Mouse (Mus musculus) embryonic facial prominence, embryonic 12.5 days (tissue): Measurements from ENCODE around the gene C4b. TPM values are rescaled to one million over a fixed set of nuclear protein-coding genes. Genes with fewer than 3 reads are reported as not detected.
"Not testable (repeated sequence)": the region's sequence is repeated elsewhere in the genome, so short reads cannot be mapped to it uniquely, and the experiment has no call there.

ENCODE experiments used
- ATAC-seq: fragments of 200-750 bp; cut with Nextera tagmentation; 2 replicates; pipeline ENCODE4 v1.8.0; 2017; ENCODE audit not compliant: insufficient number of reproducible peaks, insufficient read depth, low FRiP score, low TSS enrichment
- H3K27ac ChIP-seq: fragments of 300-500 bp; sonication (generic); 2 replicates; pipeline ENCODE4 v1.5.1; 2016; ENCODE audit warnings: mild to moderate bottlenecking
- H3K27me3 ChIP-seq: fragments of 300-500 bp; sonication (generic); 2 replicates; pipeline ENCODE4 v1.6.1; 2016; ENCODE audit warnings: mild to moderate bottlenecking, moderate library complexity
- H3K36me3 ChIP-seq: fragments of 300-500 bp; sonication (generic); 2 replicates; pipeline ENCODE4 v1.6.1; 2016; ENCODE audit warnings: mild to moderate bottlenecking
- H3K4me1 ChIP-seq: fragments of 300-500 bp; sonication (generic); 2 replicates; pipeline ENCODE4 v1.6.1; 2016
- H3K4me2 ChIP-seq: fragments of 300-500 bp; sonication (generic); replicated peaks from 2 replicates; pipeline ENCODE4 v1.6.1; 2016; ENCODE audit warnings: mild to moderate bottlenecking, moderate library complexity
- H3K4me3 ChIP-seq: fragments of 300-500 bp; sonication (generic); 2 replicates; pipeline ENCODE4 v1.5.1; 2016; ENCODE audit warnings: mild to moderate bottlenecking
- H3K9ac ChIP-seq: fragments of 300-500 bp; sonication (generic); 2 replicates; pipeline ENCODE4 v1.6.1; 2016; ENCODE audit warnings: mild to moderate bottlenecking, moderate library complexity
- H3K9me3 ChIP-seq: fragments of 300-500 bp; sonication (generic); 2 replicates; pipeline ENCODE4 v1.6.1; 2016; ENCODE audit warnings: mild to moderate bottlenecking, moderate library complexity
- whole genome bisulfite sequencing: fragments of 180-500 bp; shearing (Covaris S2); methylation state at CpG from one replicate; pipeline ENCODE4 v1.1.7; 2016; 5-methylcytosine and 5-hydroxymethylcytosine counted together
- polyA plus RNA-seq: library from polyadenylated mRNA; unstranded; fragments of >200 nt; fragmentation: Nextera tagmentation; extraction: Ambion mirVana; gene quantifications from 2 replicates; pipeline ENCODE4 v1.2.1, GENCODE M21; 2016

Gene C4b
- 0.05 TPM in 1 of 2 replicates, not detected in the other for polyA plus RNA-seq

DNA sequence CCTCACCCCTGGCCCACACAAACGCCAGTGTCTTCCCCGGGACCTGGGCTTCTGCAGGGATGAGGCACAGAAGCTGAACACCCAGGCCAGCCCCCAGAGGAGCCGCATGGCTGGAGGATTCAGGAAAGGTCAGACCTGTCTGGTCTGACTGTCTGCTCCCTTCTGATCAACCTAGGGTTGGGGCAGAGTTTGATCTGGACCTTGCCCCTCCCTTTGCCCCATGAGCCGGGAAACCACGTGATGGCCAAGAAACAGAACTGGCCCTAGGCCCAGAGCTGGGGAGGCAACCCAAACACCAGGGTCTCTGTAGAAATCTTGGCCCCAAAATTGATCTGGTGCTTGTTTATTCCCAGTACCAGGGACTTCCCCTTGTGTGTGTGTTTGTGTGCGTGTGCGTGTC is at the start of gene C4b:
Gene C4b, minus strand, starts transcription at position 164 of the 400 bp plus-strand sequence.
- Histone ChIP-seq H3K4me1 (no peaks in the 10 kb centered on the region), H3K27ac (no peak within 1 kb of the TSS), H3K4me3 (no peak within 1 kb of the TSS), H3K9me3 (0 out of 2 replicates have a peak, but pooled peaks cover 5% of the 10 kb centered on the region), H3K4me2 (no peak within 1 kb of the TSS), H3K36me3 (no peaks in the 10 kb centered on the region), H3K27me3 (peaks cover under 1% of the 10 kb centered on the region; the same call in 1 of the 2 replicates), H3K9ac (no peak within 1 kb of the TSS)
- ATAC-seq: no peak
- 85% methylated on average over 7 of the region's 7 CpGs for WGBS

DNA sequence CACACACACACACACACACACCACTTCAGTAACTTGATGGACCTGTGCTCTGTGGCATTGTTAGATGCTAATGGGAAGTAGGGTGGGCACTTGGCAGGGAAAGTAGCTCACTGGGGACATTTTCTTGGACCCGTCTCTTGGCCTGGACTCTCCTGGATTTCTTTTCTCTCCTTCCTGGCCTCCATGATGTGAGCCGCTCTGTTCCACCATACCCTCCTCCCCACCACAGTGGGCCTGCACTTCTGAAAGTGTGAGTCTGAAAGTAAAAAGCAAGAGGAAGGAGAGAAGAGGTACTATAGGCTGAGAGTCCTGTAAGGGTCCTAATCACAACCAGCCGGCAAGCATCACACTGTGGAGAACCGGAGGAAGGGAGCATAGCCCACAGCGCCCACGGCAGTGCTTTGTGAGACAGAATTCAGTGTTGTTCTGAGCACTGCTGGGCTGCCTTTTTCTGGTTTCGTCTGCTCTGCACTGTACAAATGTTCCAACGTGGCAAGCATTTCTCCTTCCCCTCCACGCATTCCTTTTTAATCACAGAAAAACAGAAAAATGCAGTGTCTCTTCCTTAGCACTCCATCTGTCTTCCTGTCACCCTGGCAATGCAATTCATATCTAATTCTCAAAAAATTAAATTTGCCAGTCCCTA is 34.1 kb upstream of the C4b start:
- Histone ChIP-seq H3K36me3 (no peaks in the 10 kb centered on the region), H3K9me3 (0 out of 2 replicates have a peak, but pooled peaks cover 5% of the 10 kb centered on the region), H3K4me1 (no peaks in the 10 kb centered on the region), H3K27me3 (no peaks in the 10 kb centered on the region), H3K9ac (no peak overlapping the region), H3K4me2 (no peak overlapping the region), H3K27ac (0 out of 2 replicates have a peak overlapping the region, but pooled peaks have one; percentile 41), H3K4me3 (no peak overlapping the region)
- no peak for ATAC-seq
- WGBS: 70% methylated on average over 9 of the region's 9 CpGs

DNA sequence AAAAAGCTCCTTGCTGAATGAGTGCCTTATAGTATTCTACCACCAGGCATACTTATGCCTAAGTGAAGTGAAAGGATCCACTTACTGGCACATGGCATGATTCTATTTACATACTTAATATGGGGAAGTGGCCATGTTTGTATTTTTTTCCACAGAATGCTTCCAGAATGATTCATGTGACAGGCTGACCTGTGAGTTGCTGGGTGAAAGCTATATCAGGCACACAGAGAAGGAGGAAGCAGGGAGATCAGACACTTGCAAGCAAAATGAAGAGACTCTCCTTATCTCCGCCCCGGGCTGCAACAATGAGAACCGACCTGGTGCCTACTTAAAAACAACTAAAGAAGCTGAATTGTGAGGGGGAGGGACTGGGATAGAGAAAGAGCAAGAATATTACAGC is 17.8 kb upstream of the C4b start:
- no peak for ATAC-seq
- no peak overlapping the region for H3K4me2 ChIP-seq
- H3K9me3 ChIP-seq: no peaks in the 10 kb centered on the region
- no peaks in the 10 kb centered on the region for H3K4me1 ChIP-seq
- no peak overlapping the region for H3K27ac ChIP-seq
- H3K27me3 ChIP-seq: no peaks in the 10 kb centered on the region
- H3K9ac ChIP-seq: no peak overlapping the region
- no peaks in the 10 kb centered on the region for H3K36me3 ChIP-seq
- H3K4me3 ChIP-seq: no peak overlapping the region
- 82% methylated on average over 3 of the region's 3 CpGs for WGBS

DNA sequence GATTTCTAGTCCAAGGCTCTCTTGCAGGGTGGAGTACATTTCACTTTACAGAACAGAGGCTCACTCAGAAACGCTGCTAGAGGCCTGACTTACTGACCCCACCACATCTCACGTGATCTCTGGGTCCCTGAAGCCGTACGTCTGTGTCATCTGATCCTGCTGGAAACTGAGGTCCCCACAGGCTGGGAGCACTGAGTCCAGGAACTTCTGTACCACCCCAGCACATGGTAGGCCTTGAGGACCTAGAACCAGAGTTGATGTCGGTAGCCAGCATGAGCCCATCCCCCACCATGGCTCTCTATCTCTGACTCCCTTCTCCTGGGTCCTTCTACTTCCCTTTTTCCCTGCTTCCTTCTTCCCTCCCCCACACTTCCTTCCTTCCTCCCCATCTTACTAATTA is 2.8 kb upstream of the C4b start:
- ATAC-seq: no peak
- H3K4me1 ChIP-seq: no peaks in the 10 kb centered on the region
- H3K27ac ChIP-seq: no peak overlapping the region
- H3K27me3 ChIP-seq: no peaks in the 10 kb centered on the region
- no peak overlapping the region for H3K9ac ChIP-seq
- no peak overlapping the region for H3K4me2 ChIP-seq
- 59% methylated on average over 5 of the region's 5 CpGs for WGBS
- H3K4me3 ChIP-seq: no peak overlapping the region
- 0 out of 2 replicates have a peak, but pooled peaks cover 11% of the 10 kb centered on the region for H3K9me3 ChIP-seq
- no peaks in the 10 kb centered on the region for H3K36me3 ChIP-seq

DNA sequence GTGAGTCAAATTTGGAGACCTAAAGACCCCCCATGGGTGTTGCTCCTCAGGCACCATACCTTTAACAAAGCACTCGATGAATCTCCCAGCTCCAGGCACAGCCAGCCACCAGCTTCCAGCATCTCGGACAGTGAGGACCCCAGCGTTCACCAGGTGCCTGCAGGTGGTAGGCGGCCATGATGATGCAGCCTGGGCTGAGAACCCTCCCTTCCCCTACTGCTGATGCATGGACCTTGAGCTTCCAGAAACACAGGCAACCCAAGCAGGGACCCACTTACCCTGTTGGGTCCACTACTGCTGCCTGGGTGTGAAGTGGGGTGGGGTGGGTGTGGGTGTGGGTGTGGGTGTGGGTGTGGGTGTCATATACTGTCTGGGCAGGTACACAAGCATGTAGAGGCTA is 1.5 kb upstream of the C4b start:
- not testable (repeated sequence) for H3K4me2 ChIP-seq, H3K4me1 ChIP-seq
- WGBS: 82% methylated on average over 4 of the region's 4 CpGs

DNA sequence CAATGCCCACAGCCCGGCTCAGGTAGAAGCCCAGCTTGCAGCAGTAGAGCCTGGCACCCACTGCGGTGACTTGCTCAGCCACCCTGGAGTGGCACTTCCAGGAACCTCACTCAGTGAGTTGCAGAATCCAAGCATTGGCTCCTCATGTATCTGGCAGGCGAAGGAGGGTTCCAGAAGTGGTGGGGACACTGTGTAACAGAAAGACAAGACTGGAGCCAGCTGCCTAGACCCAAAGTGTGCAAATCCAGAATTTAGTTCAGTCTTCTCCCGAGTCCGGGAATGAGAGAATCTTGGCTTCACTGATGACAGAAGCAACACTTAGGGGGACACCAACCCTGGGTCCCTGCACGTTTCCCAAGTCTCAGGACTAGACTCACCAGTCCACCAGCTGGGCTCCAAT is 929 bp upstream of the C4b start:
- H3K9ac ChIP-seq, H3K27me3 ChIP-seq, H3K4me2 ChIP-seq, H3K36me3 ChIP-seq, H3K4me1 ChIP-seq, ATAC-seq, H3K4me3 ChIP-seq, H3K27ac ChIP-seq: not testable (repeated sequence)
- 0 out of 2 replicates have a peak, but pooled peaks cover 11% of the 10 kb centered on the region for H3K9me3 ChIP-seq
- 90% methylated on average over 6 of the region's 6 CpGs for WGBS

More for the DNA sequence above, 1.5 kb upstream of the C4b start:
- H3K4me3 ChIP-seq, H3K27ac ChIP-seq, ATAC-seq, H3K36me3 ChIP-seq, H3K27me3 ChIP-seq, H3K9ac ChIP-seq: not testable (repeated sequence)
- 0 out of 2 replicates have a peak, but pooled peaks cover 11% of the 10 kb centered on the region for H3K9me3 ChIP-seq

DNA sequence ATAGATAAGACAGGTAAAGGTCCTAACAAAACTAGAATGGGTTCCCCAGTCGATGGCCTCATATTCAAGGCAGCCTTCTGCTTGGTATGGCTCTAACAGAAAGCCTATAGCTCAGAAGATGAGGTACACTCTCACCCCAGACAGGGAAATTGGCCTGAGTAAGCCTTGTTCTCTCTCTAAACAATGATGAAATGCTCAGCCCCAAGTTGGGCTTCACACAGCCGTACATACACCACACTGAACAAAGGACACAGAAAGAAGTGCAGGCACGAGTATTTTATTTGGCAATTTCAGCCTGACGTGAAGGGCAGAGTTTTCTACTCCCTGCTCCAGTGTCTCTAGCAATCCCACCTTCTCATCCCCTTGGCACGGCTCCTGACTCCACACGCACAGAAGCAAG is 524 bp upstream of the C4b start:
- H3K27ac ChIP-seq: no peak overlapping the region
- no peaks in the 10 kb centered on the region for H3K36me3 ChIP-seq
- H3K4me2 ChIP-seq: no peak overlapping the region
- no peak overlapping the region for H3K4me3 ChIP-seq
- H3K4me1 ChIP-seq: no peaks in the 10 kb centered on the region
- no peak for ATAC-seq
- H3K9me3 ChIP-seq: 0 out of 2 replicates have a peak, but pooled peaks cover 10% of the 10 kb centered on the region
- H3K9ac ChIP-seq: no peak overlapping the region
- no peaks in the 10 kb centered on the region for H3K27me3 ChIP-seq
- 89% methylated on average over 6 of the region's 6 CpGs for WGBS

DNA sequence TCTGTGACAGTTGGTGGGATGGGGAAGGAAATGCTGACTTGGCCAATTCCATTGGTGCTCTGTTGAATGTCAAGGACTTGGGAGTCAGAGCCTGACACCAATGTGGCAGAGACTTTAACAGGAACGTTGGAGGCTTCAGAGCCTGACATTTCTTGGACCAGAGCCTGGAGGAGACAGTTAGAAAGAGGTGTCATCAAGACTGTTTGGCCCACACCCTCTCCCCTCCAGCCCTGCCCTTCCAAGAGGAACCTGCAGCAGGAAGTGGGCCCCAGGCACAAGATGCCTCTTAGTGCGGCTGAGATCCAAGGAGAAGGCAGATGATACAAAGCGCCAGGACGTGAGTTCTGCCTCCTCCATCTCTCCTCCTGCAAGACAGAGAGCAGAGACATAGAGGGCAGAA is 3.4 kb downstream of the C4b start:
- no peak overlapping the region for H3K9ac ChIP-seq
- no peak for ATAC-seq
- WGBS: 64% methylated on average over 4 of the region's 4 CpGs
- H3K4me1 ChIP-seq: no peaks in the 10 kb centered on the region
- peaks cover 8% of the 10 kb centered on the region; the same call in 1 of the 2 replicates for H3K27me3 ChIP-seq
- no peak overlapping the region for H3K27ac ChIP-seq
- no peaks in the 10 kb centered on the region for H3K36me3 ChIP-seq
- H3K4me3 ChIP-seq: no peak overlapping the region
- no peaks in the 10 kb centered on the region for H3K9me3 ChIP-seq
- H3K4me2 ChIP-seq: no peak overlapping the region

DNA sequence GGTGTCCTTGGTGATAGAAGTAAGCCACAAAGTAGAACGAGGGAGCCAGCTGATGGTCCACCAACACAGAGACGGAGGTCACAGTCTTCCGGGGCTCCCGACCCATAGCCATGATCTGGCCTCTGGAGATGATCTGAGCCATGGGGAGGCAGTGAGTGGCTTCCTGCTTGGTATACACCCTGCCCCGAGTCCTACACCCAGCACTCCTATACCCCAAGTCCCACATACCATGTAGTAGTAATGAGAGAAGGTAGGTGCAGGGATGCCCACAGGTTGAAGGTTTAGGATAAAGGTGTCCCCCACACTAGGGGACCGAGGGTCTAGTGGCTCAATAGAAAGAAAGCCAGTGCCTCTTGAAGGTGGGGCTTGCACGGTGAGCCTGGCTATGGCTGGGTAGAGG is 4.0 kb downstream of the C4b start:
- not testable (repeated sequence) for H3K4me3 ChIP-seq, ATAC-seq, H3K27me3 ChIP-seq, H3K9ac ChIP-seq, H3K36me3 ChIP-seq, H3K4me1 ChIP-seq, H3K9me3 ChIP-seq, H3K4me2 ChIP-seq, H3K27ac ChIP-seq
- WGBS: 82% methylated on average over 7 of the region's 7 CpGs

DNA sequence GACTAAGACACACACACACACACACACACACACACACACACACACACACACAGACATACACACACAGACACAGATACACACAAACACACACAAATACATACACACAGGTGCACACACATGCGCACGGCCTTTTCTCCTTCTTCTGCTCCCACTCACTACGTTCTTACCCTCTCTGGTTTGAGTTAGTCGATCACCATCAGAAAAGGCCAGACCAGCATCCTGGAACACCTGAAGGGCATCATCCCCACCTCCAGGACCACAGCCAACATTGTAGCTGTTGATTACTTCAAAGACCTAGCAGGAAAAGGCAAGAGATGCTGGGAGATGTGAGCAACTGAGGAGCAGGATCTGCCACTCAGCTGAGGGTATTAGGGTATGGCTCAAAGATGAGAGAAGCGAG is 6.2 kb downstream of the C4b start:
- H3K4me2 ChIP-seq, H3K9me3 ChIP-seq, H3K36me3 ChIP-seq, H3K4me1 ChIP-seq, H3K27ac ChIP-seq, H3K4me3 ChIP-seq, H3K27me3 ChIP-seq, H3K9ac ChIP-seq, ATAC-seq: not testable (repeated sequence)
- WGBS: 74% methylated on average over 5 of the region's 5 CpGs

DNA sequence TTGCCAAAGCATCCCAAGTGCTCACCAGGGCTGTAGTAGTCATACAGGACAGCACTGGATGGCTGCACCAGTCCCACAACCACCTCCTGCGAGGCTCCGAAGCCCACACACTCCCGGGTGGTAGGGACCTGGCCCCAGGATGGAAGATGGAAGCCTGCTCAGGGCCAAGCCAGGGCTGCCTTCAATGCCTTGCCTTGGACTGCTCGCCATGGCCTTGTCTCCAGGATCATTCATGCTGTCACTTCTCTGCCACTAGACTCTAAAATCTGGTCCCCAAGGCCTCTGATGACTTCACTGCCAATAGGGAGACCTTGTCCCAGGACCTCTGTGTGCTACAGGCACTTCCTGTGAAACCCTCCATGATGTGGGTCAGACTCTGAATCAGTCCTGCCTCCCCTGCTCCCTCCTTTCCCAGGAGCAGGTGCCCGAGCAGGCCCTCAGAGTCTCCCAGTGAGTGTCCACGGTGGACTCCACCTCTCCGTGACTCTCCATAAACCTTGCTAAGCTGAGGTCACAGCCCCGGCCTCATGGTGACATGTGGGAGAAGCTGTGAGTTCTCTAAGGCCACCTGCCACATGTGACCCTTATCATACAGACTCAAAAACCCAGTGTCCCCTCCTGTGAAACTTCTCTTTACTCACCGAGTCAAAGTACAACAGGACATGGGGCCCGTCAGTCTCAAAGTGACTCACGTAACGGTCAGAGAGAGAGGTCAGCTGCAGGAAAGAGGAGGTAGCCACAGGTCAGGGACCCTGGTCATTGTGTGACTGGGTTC is 13.7 kb downstream of the C4b start:
- not testable (repeated sequence) for H3K27me3 ChIP-seq, H3K4me1 ChIP-seq, H3K36me3 ChIP-seq, ATAC-seq, H3K27ac ChIP-seq, H3K4me2 ChIP-seq, H3K9me3 ChIP-seq, H3K4me3 ChIP-seq, H3K9ac ChIP-seq
- 79% methylated on average over 12 of the region's 12 CpGs for WGBS

DNA sequence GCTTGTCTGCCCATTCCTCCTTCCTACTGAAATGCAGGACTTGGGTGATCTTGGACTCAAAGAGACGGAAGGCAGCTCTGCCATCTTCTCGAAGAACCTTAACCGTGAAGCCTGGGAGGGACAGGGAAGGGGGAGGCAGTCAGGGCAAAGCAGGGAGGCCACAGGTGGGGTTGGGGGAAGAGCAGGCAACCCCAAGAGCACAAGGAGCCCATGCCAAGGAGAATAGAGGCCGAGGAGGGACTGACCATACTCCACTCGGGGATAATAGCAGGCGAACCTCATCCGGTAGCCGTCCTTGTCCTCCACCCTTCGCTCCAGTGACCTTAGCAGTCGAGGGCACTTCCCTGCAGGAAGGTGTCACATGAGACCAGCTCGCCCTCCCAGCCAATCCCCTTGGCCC is 14.5 kb downstream of the C4b start:
- H3K4me2 ChIP-seq, ATAC-seq, H3K4me3 ChIP-seq, H3K4me1 ChIP-seq, H3K27ac ChIP-seq, H3K27me3 ChIP-seq, H3K36me3 ChIP-seq, H3K9me3 ChIP-seq, H3K9ac ChIP-seq: not testable (repeated sequence)
- 77% methylated on average over 11 of the region's 11 CpGs for WGBS
